Mouse (Mus musculus) left cerebral cortex, postnatal 4 days (tissue): ENCODE measurements around the gene Snrnp35. TPM values are rescaled to one million over a fixed set of nuclear protein-coding genes. Genes with fewer than 3 reads are reported as not detected.
A peak's percentile ranks its signal among the peaks of the same experiment; 100 is the strongest.
"Not testable (repeated sequence)": the region's sequence is repeated elsewhere in the genome, so short reads cannot be mapped to it uniquely, and the experiment has no call there.

Experiments used
- DNase-seq: peaks from one replicate; pipeline ENCODE4 v3.0.0-alpha.2; 2022
- intact Hi-C: fragments of 180-260 bp; cut with DNase I; formaldehyde crosslinking; loops from one replicate; pipeline ENCODE4 v1.15.1; 2025
- total RNA-seq, 2 experiments: library from RNA; stranded (reverse); gene quantifications; 2 replicates each; pipeline ENCODE4 v1.2.3; 2021

Snrnp35 gene
- 10 to 100 TPM; 26.4 to 33.6 TPM for total RNA-seq

DNA sequence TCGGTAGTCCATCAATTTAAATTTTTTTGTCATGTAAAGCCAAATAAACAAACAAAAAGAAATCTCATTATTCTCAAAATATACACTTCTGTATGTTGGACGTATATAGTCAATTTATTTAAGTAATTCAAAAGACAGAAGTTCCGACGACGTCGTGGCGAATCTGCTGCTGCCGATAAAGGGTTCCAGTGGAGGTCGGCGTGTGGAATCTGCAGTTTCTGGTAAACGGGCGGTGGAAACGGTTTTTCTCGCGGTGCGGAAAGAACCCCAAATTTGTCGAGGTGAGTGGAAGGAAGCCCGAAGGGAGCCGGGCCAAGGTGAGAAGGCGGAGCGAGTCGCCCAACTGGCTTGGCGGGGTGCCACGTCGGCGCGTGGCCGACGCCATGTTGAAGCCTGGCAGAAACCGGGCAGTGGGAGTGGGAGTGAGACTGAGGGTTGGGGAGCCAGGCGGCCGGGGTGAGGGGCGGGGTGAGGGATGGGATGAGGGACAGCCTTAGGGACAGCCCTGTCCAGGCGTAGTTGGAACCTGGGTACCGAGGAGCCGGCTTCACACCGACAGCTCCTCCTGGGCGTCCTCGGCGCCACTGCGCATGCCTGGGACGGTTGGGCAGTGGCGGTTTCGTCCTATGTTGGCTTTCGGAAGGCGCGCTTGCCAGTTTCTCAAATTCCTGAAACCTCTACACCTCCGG is at the start of gene Snrnp35:
TSS of gene Snrnp35 (plus strand) at position 169 of the 689 bp plus-strand sequence.
- DNase-seq, result peak; percentile 95
- intact Hi-C loops, result no loop called here

- DNase-seq, result no peak
- intact Hi-C loops, result no loop called here
These were observed 44.7 kb upstream of the Snrnp35 start for GRCm38 (mm10) chr5:124438229-124438628.

GRCm38 (mm10) chr5:124438746-124439145 is 44.2 kb upstream of the Snrnp35 start:
- intact Hi-C loops, result no loop called here

GRCm38 (mm10) chr5:124439447-124440093 is 43.4 kb upstream of the Snrnp35 start, which contains the start of gene Kmt5a:
Gene Kmt5a, plus strand, starts transcription at chr5:124439930.
- DNase-seq, result peak; percentile 96
- intact Hi-C loops, result no loop called here

More at GRCm38 (mm10) chr5:124438746-124439145, 44.2 kb upstream of the Snrnp35 start:
- DNase-seq, result no peak

DNA sequence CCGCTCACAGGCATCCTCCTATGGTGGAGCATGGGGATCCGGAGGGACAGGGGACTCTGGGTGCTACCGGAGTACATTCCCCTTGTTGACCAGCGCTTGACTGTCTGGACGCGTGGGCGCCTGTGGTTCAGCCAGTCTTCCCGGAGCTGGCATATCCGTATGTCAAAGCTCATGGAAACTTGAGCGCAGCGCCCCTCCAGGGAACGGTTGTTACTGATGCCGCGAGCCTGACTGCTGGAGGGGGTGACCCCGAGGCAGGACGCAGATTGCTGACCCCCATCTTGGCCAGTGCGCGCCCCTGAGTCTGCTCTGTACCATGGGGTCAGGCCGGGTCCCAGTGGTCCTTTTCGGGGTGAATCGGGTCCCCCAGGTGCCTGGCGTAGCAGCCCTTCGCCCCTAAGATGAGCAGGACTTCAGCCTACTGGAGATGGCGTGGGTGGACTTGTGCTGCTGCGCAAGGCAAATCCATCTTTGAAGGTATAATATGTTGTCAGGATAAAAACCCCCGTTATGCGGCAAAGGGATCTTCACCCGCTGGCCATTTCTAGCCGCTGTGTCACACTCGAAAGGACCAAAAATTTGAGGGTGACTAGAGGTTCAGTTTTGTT is 42.7 kb upstream of the Snrnp35 start:
- intact Hi-C loops, result no loop called here
- DNase-seq, result peak; percentile 72

DNA sequence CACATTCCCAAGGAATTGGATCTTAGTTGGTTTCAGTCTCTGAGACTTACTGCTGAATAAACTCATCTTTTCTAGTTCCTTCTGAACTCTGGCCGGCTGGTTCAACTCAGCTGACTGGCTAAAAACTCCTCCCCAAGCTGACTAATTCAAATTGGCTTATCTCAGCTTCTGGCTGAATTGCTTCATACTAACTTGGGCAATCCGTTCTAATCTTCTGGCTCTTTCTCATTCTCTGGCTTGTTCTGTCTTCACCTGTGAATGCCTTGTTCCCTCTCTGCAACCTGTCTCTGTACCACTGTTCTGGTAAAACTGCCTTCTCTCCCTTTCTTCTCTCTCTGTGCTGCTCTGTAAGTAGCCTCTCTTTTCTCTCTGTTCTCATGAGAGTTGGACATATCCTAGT is 40.3 kb upstream of the Snrnp35 start:
- no peak for DNase-seq
- intact Hi-C loops, result no loop called here

GRCm38 (mm10) chr5:124444208-124444607 is 38.7 kb upstream of the Snrnp35 start:
- intact Hi-C loops, result no loop called here
- DNase-seq, result no peak

GRCm38 (mm10) chr5:124444661-124445561 is 38.0 kb upstream of the Snrnp35 start:
- DNase-seq, result peak; percentile 77
- intact Hi-C loops, result no loop called here

DNA sequence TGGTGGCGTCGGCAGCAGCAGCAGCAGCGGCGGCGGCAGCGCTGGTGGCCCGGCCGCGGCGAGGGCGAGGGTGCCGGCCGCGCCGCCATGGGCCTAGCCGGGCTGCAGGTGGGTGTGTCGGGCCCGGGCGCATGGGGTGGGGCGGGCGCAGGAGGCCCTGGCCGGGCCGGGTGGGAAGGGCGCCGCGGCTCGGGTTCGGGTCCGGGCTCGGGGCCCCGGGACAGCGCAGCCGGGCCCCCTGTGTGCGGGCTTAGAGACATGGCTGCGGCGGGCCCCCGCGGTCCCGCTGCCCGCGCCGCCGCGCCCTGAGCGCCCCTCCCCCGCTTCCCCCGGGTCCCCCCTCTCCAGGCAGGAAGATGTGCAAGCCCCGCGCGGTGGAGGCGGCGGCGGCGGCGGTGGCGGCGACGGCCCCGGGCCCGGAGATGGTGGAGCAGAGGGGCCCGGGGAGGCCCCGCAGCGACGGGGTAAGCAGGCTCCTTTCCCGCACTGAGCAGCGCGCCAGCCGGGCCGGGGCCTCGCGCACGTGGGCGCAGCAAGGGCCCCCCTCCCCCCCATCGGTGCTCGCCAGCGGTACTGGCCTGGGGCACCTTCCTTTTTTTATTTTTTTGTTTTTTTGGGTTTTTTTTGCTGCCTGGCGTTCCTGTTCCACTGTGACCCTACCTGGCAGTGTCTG is 37.2 kb upstream of the Snrnp35 start:
- intact Hi-C loops, result no loop called here
- DNase-seq, result peak; percentile 43

- intact Hi-C loops, result no loop called here
- peak; percentile 44 for DNase-seq
These were observed 36.5 kb upstream of the Snrnp35 start for GRCm38 (mm10) chr5:124446301-124446881.

GRCm38 (mm10) chr5:124449494-124449893 is 33.4 kb upstream of the Snrnp35 start:
- DNase-seq, result no peak
- intact Hi-C loops, result no loop called here

DNA sequence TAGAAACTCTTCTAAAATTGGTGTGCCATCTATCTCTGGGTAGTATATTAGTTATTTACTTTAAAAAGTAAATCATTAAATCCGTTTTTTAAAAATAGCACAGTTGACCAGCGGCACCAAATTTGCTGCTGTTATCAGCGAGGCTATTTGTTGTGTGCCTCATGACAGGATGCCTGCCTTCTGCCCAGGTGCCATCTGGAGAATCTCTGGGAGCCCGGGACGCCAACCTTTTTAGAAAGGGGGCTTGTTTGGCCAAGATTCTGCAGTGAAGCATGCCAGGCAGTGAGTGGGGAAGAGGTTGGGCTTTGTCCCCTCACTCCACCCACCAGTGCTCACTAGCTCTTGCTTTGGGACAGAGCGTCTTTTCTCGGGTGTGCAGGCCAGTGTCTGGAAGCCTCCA is 32.9 kb upstream of the Snrnp35 start:
- DNase-seq, result no peak
- intact Hi-C loops, result no loop called here

DNA sequence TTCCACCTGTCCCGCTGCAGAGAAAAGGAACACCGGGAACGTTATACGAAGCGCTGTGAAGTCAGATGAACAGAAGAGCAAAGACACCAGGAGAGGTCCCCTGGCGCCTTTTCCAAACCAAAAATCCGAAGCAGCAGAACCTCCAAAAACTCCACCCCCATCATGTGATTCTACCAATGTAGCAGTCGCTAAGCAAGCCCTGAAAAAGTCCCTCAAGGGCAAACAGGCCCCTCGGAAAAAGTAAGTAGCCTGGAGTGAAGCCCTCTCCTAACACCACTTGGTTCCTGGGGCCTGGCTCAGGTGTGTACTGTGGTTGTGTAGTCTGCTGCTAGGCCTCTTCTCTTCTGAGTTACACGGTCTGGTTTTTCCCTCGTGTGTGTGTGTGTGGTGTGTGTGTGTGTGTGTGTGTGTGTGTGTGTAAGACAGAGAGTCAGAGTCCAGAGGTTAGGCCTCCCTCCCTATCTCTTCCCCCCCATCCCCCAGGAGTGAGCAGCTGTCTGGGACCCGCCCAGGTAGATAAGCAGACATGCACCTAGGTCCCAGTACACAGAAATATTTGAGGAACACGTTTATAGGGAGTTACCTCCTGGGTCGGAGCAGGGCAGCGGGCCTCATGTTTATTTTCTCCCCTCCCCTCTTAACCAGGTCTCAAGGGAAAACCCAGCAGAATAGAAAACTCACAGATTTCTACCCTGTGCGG is 32.1 kb upstream of the Snrnp35 start:
- DNase-seq, result no peak
- intact Hi-C loops, result no loop called here

DNA sequence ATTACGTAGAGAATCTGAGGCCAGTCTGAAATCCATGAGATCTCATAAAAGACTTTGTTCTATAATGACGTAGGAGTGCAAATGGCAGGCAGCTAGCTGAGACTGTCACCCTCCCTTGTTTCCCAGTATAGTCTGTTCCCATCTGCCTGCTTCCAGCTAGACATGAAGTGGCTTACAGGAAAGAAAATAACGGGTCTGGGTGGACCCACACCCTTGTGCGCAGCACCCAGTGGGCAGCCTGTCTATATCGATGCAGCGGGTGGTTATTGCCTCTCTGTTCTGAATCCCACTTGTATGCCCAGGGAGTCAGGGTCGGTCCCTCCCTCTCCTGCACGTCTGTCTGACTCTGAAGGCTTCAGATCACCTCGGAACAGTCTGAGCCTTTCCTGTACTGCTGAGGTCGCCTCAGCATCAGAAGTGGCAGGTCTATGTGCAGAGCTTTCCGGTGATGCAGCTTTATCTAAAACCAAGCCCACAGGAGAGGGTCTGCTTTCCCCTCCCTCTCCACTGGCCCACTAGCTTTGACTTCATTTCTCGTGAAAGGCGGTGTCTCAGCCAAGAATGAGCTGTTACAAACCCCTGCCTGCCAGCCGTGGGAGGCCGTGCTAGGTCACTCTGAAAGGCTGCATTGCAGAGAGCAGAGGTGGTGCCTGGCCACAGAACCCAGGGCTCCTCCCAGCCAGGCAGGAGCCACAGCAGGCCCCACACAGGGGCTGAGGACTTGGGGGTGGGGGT is 30.3 kb upstream of the Snrnp35 start:
- DNase-seq, result peak; percentile 19
- intact Hi-C loops, result no loop called here

DNA sequence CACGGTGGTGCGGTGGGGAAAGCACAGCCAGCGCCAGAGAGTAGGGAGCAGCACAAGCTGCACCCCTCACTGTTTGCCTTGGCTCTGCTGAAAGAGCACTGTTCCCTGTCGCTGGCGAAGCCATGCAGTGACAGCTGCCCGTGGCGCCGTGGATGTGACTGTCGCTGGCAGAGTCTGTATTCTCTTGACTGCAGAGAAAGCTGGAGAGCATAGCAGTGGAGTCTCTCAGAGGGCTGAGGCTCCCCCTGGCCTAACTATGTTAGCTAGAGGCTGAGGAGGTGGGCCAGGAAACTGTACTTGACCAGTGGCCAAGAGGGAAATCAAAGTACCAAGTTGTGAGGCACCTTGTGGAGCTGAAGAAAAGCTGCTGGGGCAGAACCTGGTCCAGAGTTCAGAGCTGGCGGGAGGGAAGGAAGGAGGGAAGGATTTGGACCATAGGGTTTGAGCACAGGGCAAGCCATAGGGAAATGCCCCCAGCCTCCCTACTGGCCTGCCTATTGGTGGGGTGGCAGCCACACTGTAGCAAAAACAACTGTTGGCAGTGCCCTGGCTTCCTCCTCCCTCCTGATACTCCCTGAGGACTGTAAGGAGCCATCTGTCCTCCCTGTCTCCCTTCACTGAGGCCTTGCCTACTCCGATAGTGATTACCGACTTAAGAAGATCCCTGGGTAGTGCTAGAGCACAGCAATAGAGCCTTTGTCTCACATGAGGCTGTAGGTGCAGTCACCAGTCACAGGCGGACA is 29.4 kb upstream of the Snrnp35 start:
- peak; percentile 78 for DNase-seq
- intact Hi-C loops, result no loop called here

GRCm38 (mm10) chr5:124454082-124454419 is 28.9 kb upstream of the Snrnp35 start:
- DNase-seq, result no peak
- intact Hi-C loops, result no loop called here

- DNase-seq, result no peak
- intact Hi-C loops, result no loop called here
These were observed 26.2 kb upstream of the Snrnp35 start for GRCm38 (mm10) chr5:124456762-124457161.

DNA sequence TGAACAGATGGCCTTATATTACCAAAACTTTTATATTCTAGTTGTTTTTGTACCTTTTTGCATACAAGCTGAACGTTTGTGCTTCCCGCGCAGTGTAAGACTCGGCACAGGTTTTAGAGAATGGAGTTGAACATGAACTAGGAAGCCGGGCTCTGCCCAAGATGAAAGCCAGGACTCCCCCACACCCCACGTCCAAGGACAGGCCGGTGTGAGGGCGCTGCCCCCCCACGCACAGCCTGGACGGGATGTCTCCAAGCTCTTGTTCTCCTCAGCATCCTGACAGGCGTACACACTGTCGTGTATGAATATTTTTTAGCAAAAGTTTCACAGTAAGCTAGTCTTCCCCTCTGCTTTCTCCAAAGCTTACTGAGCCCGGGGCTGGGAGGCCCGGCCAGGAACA is 22.0 kb upstream of the Snrnp35 start:
- intact Hi-C loops, DNase-seq: not testable (repeated sequence)
